Mouse (Mus musculus): Measurements from ENCODE around the gene Asb10. TPM values are rescaled to one million over a fixed set of nuclear protein-coding genes. Genes with fewer than 3 reads are reported as not detected.

The Asb10 gene
- 0.21 and 0.29 TPM in 2 replicates for polyA plus RNA-seq (2015; fragmentation: Nextera tagmentation; extraction: Ambion mirVana)

- H3K9me3 ChIP-seq (ENCODE audit: low read length): no peaks in the 10 kb centered on the region
- DNase-seq (ENCODE audit: low spot score) (peak; percentile 50), ATAC-seq (peak; percentile 70)
- TF ChIP-seq EP300 (IDR thresholded peaks at IDR 0.05) (no peak), CTCF (IDR thresholded peaks at IDR 0.05) (no peak)
- no peak within 1 kb of the TSS for H3K27ac ChIP-seq (ENCODE audit: low read length)
- H3K4me2 ChIP-seq (replicated peaks; ENCODE audit: low read depth, low read length): peak within 1 kb of the TSS; percentile 52
- no peak within 1 kb of the TSS for H3K9ac ChIP-seq (replicated peaks; ENCODE audit: low read depth)
- WGBS: 12% methylated on average over 14 of the region's 14 CpGs
- 0 out of 2 replicates have a peak, but pooled peaks cover 3% of the 10 kb centered on the region for H3K27me3 ChIP-seq (replicated peaks; ENCODE audit: insufficient read depth, low read length)
- H3K36me3 ChIP-seq (ENCODE audit: insufficient read depth, low read length): no peaks in the 10 kb centered on the region
- 0 out of 2 replicates have a peak, but pooled peaks cover 10% of the 10 kb centered on the region for H3K4me1 ChIP-seq (ENCODE audit: insufficient read depth, low read depth, low read length)
- no peak within 1 kb of the TSS for H3K4me3 ChIP-seq (ENCODE audit: low read depth, low read length)
These were observed at the start of gene Asb10 for GRCm38 (mm10) chr5:24540387-24541143. TSS of gene Asb10 (minus strand) at chr5:24540978.

- Histone ChIP-seq H3K27ac (ENCODE audit: low read length) (no peak overlapping the region), H3K9me3 (ENCODE audit: low read length) (no peaks in the 10 kb centered on the region), H3K4me1 (ENCODE audit: insufficient read depth, low read depth, low read length) (peaks cover 10% of the 10 kb centered on the region; the same call in 1 of the 2 replicates), H3K4me2 (replicated peaks; ENCODE audit: low read depth, low read length) (no peak overlapping the region), H3K27me3 (replicated peaks; ENCODE audit: insufficient read depth, low read length) (no peaks in the 10 kb centered on the region), H3K36me3 (ENCODE audit: insufficient read depth, low read length) (peaks cover 16% of the 10 kb centered on the region), H3K4me3 (ENCODE audit: low read depth, low read length) (no peak overlapping the region), H3K9ac (replicated peaks; ENCODE audit: low read depth) (no peak overlapping the region)
- DNase-seq (ENCODE audit: low spot score) (no peak), ATAC-seq (no peak)
- TF ChIP-seq EP300 (IDR thresholded peaks at IDR 0.05) (no peak), CTCF (IDR thresholded peaks at IDR 0.05) (no peak)
- WGBS: 90% methylated on average over 20 of the region's 20 CpGs
These were observed 49.0 kb upstream of the Asb10 start for GRCm38 (mm10) chr5:24589511-24590500.

GRCm38 (mm10) chr5:24587200-24587577, 46.4 kb upstream of the Asb10 start:
- peak; percentile 18; the same call in 1 of the 2 replicates for ATAC-seq

DNA sequence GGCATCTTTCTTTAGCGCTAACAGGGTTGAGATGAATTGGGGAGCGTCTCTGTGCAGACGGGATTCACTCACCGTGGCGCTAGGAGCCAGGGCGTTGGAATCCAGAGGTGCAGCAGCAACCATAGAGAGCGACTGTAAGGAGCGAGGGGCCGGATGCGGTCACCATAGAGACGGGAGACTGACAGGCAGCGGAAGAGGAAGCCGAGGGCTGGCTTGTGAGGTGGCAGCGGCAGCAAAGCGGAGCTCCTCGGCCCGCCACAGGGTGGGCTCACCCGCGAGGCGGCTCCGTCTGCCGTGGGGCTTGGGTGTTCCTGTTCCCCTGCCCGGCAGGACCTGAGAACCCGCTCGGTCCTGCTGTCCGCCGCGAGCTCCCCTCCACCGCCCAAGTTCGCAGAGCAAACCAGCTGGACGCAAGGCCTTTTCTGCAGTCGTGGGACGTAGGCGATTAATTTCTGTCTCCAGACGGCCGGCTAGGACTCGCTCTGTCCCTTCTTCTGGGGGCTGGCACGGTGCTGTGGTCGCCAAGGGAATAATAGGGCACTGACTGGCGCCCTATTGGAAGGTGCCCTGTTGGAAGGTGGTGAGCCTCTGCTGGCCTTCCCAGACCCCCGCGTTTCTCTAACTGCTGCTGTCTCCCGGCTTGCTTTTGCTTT, 45.9 kb upstream of the Asb10 start, which contains the start of gene Chpf2:
Gene Chpf2, plus strand, starts transcription at position 195 of the 653 bp plus-strand sequence.
- peak; percentile 92 for DNase-seq (ENCODE audit: low spot score)
- Histone ChIP-seq H3K36me3 (ENCODE audit: insufficient read depth, low read length) (peaks cover 8% of the 10 kb centered on the region; the same call in 1 of the 2 replicates), H3K4me2 (replicated peaks; ENCODE audit: low read depth, low read length) (peak within 1 kb of the TSS; percentile 84), H3K4me1 (ENCODE audit: insufficient read depth, low read depth, low read length) (peaks cover 10% of the 10 kb centered on the region; the same call in 1 of the 2 replicates), H3K4me3 (ENCODE audit: low read depth, low read length) (peak within 1 kb of the TSS; percentile 65), H3K9me3 (ENCODE audit: low read length) (no peaks in the 10 kb centered on the region), H3K27me3 (replicated peaks; ENCODE audit: insufficient read depth, low read length) (no peaks in the 10 kb centered on the region), H3K27ac (ENCODE audit: low read length) (peak within 1 kb of the TSS; percentile 54), H3K9ac (replicated peaks; ENCODE audit: low read depth) (peak within 1 kb of the TSS; percentile 54)
- TF ChIP-seq EP300 (IDR thresholded peaks at IDR 0.05) (no peak), CTCF (IDR thresholded peaks at IDR 0.05) (no peak; the same call in 1 of the 2 replicates)
- peak; percentile 96 for ATAC-seq
- WGBS: under 1% methylated on average over 30 of the region's 43 CpGs

More at GRCm38 (mm10) chr5:24587200-24587577, 46.4 kb upstream of the Asb10 start:
- H3K4me2 ChIP-seq (replicated peaks; ENCODE audit: low read depth, low read length): peak overlapping the region; percentile 84
- H3K4me1 ChIP-seq (ENCODE audit: insufficient read depth, low read depth, low read length): peaks cover 10% of the 10 kb centered on the region; the same call in 1 of the 2 replicates
- TF ChIP-seq EP300 (IDR thresholded peaks at IDR 0.05): no peak
- TF ChIP-seq CTCF (IDR thresholded peaks at IDR 0.05): no peak
- DNase-seq (ENCODE audit: low spot score): no peak
- H3K27me3 ChIP-seq (replicated peaks; ENCODE audit: insufficient read depth, low read length): no peaks in the 10 kb centered on the region
- peak overlapping the region; percentile 54 for H3K9ac ChIP-seq (replicated peaks; ENCODE audit: low read depth)
- H3K27ac ChIP-seq (ENCODE audit: low read length): peak overlapping the region; percentile 54
- H3K36me3 ChIP-seq (ENCODE audit: insufficient read depth, low read length): peaks cover 12% of the 10 kb centered on the region; the same call in 1 of the 2 replicates
- WGBS: 14% methylated on average over 4 of the region's 4 CpGs
- no peaks in the 10 kb centered on the region for H3K9me3 ChIP-seq (ENCODE audit: low read length)
- H3K4me3 ChIP-seq (ENCODE audit: low read depth, low read length): peak overlapping the region; percentile 65

DNA sequence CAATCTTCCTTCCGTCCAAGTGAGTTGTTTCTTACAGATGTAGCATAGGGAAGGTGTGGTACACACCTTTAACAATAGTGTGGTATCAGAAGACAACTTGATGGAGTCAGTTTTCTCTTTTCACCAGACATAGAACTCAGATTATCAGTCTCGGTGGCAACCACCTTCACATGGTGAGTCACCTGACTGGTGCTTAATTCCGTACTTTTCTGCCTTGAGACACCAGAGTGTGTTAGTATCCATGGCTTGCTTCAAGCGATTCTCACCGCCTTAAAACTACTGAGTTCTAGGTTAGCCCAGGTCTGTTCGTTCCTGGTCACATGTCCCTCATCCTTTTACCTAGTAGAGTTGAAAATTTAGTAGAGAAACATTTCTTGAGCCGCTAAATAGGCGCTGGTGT, 45.3 kb upstream of the Asb10 start:
- no peaks in the 10 kb centered on the region for H3K27me3 ChIP-seq (replicated peaks; ENCODE audit: insufficient read depth, low read length)
- peak overlapping the region; percentile 84 for H3K4me2 ChIP-seq (replicated peaks; ENCODE audit: low read depth, low read length)
- H3K9me3 ChIP-seq (ENCODE audit: low read length): no peaks in the 10 kb centered on the region
- 9% methylated on average over 8 of the region's 8 CpGs for WGBS
- H3K9ac ChIP-seq (replicated peaks; ENCODE audit: low read depth): peak overlapping the region; percentile 54
- H3K36me3 ChIP-seq (ENCODE audit: insufficient read depth, low read length): peaks cover 2% of the 10 kb centered on the region; the same call in 1 of the 2 replicates
- H3K27ac ChIP-seq (ENCODE audit: low read length): no peak overlapping the region
- DNase-seq (ENCODE audit: low spot score): peak; percentile 19
- ATAC-seq: peak; percentile 10; the same call in 1 of the 2 replicates
- TF ChIP-seq EP300 (IDR thresholded peaks at IDR 0.05) (no peak), CTCF (IDR thresholded peaks at IDR 0.05) (no peak)
- H3K4me1 ChIP-seq (ENCODE audit: insufficient read depth, low read depth, low read length): peaks cover 10% of the 10 kb centered on the region; the same call in 1 of the 2 replicates
- peak overlapping the region; percentile 65 for H3K4me3 ChIP-seq (ENCODE audit: low read depth, low read length)
